Mouse (Mus musculus): ENCODE data around the gene C1qtnf5.

DNA sequence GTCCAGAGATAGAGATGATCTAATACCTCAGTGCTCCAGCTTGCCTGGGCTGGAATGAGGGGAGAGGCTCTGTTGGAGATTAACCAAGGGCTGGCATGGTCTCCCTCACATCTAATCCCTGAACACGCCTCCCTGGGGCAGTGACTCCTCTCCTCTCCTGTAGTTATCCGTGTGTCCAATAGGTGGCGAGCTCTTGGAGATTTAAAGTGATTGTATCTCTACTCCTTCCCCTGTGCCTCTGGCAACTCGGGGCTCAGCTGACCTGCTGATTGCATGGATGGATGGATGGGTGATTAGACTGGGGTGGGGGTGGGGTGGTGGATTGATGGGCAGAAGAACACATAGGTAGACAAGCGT is 30.3 kb upstream of the C1qtnf5 start:
- TF ChIP-seq CTCF (IDR thresholded peaks at IDR 0.05; ENCODE audit: low read depth) (peak; percentile 70), EP300 (IDR thresholded peaks at IDR 0.05; ENCODE audit: low read depth) (no peak)
